Mouse (Mus musculus) gonadal fat pad, adult 2 months (tissue): ENCODE results near the gene Zfp473. TPM values are rescaled to one million over a fixed set of nuclear protein-coding genes. Genes with fewer than 3 reads are reported as not detected.
"Not testable (repeated sequence)": the region's sequence is repeated elsewhere in the genome, so short reads cannot be mapped to it uniquely, and the experiment has no call there.

Experiments used
- DNase-seq: peaks from one replicate; pipeline ENCODE4 v3.0.0-alpha.2; 2012; ENCODE audit warnings: low read depth
- polyA plus RNA-seq: library from polyadenylated mRNA; depleted of rRNA; stranded (reverse); fragments of >200 nt; gene quantifications from 2 replicates; pipeline ENCODE4 v1.2.3, GENCODE M21; 2012; rRNA removed

Zfp473 gene
- polyA plus RNA-seq: 0.12 and 0.14 TPM in 2 replicates

- not testable (repeated sequence) for DNase-seq
Measured at GRCm38 (mm10) chr7:44750950-44751349, at the start of gene Zfp473. Zfp473 (minus strand) TSS chr7:44751050.

- no peak for DNase-seq
Measured at GRCm38 (mm10) chr7:44792781-44793180, 41.9 kb upstream of the Zfp473 start.

- DNase-seq: no peak
Measured at GRCm38 (mm10) chr7:44790066-44790465, 39.2 kb upstream of the Zfp473 start.

GRCm38 (mm10) chr7:44789531-44789930, 38.7 kb upstream of the Zfp473 start:
- no peak for DNase-seq

GRCm38 (mm10) chr7:44780101-44780500, 29.3 kb upstream of the Zfp473 start:
- DNase-seq: no peak

- peak; percentile 2 for DNase-seq
Measured at GRCm38 (mm10) chr7:44776849-44777498, 26.1 kb upstream of the Zfp473 start.

GRCm38 (mm10) chr7:44772591-44773204, 21.8 kb upstream of the Zfp473 start:
- DNase-seq: no peak

- DNase-seq: no peak
Measured at GRCm38 (mm10) chr7:44770046-44770578, 19.3 kb upstream of the Zfp473 start.

- DNase-seq: no peak
Measured at GRCm38 (mm10) chr7:44768129-44768528, 17.3 kb upstream of the Zfp473 start.

- DNase-seq: no peak
Measured at GRCm38 (mm10) chr7:44760366-44760765, 9.5 kb upstream of the Zfp473 start.

- DNase-seq: no peak
Measured at GRCm38 (mm10) chr7:44757164-44757563, 6.3 kb upstream of the Zfp473 start.

GRCm38 (mm10) chr7:44748101-44749044, 2.5 kb downstream of the Zfp473 start, which contains the start of gene Vrk3:
Vrk3 (plus strand) TSS chr7:44748413.
- DNase-seq: peak; percentile 79

GRCm38 (mm10) chr7:44747115-44747514, 3.7 kb downstream of the Zfp473 start:
- DNase-seq: no peak

- DNase-seq: no peak
Measured at GRCm38 (mm10) chr7:44745076-44745475, 5.8 kb downstream of the Zfp473 start.

- no peak for DNase-seq
Measured at GRCm38 (mm10) chr7:44744270-44744669, 6.6 kb downstream of the Zfp473 start.

- no peak for DNase-seq
Measured at GRCm38 (mm10) chr7:44741361-44741760, 9.5 kb downstream of the Zfp473 start.

- no peak for DNase-seq
Measured at GRCm38 (mm10) chr7:44733723-44734122, 17.1 kb downstream of the Zfp473 start.

- DNase-seq: no peak
Measured at GRCm38 (mm10) chr7:44728082-44728975, 22.5 kb downstream of the Zfp473 start.

- no peak for DNase-seq
Measured at GRCm38 (mm10) chr7:44727151-44727550, 23.7 kb downstream of the Zfp473 start.

- DNase-seq: no peak
Measured at GRCm38 (mm10) chr7:44726343-44726742, 24.5 kb downstream of the Zfp473 start.

- DNase-seq: no peak
Measured at GRCm38 (mm10) chr7:44724316-44724715, 26.5 kb downstream of the Zfp473 start.
